Mouse (Mus musculus): ENCODE measurements around the gene Gm10663. TPM values are rescaled to one million over a fixed set of nuclear protein-coding genes. Genes with fewer than 3 reads are reported as not detected.

Gm10663 gene
- total RNA-seq, 2 experiments from 2014 or later: not detected

DNA sequence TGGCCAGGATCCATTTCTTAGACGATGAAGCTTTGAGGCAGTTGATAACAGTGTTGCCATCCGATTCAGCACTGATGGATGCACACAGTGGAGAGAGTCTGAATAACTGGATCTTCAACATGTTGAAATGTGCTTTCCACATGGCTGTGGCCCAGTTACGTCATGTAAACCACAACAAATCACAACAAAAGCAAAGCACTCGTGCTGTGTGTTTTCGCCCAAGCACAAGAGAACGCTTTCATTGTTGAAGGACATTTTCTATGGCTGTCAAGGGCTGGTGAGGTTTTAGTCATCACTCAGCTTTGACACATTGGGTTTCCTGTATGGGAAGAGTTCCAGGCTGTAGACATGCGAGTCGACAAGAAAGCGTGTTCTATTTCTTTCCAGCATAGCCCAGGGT, 5.9 kb downstream of the Gm10663 start:
- no peak for ATAC-seq (replicated peaks; ENCODE audit: low FRiP score, poor library complexity, severe bottlenecking)

DNA sequence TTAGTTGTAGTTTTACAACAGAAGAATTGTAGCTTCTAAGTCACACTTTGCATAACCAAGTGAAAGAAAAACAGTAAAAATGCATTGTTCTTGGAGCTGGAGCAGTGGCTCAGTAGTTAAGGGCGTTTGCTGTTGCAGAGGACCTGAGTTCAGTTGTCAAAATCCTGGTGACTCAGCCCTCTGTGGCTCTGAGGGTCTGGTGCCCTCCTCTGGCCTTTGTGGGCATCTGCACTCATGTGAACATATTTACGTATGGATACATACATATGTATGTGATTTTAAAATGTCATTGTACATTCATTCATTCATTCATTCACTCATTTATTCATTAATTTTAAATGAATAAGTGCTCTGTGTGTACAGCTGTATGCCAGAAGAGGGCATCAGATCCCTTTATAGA, 10.8 kb downstream of the Gm10663 start:
- ATAC-seq (replicated peaks; ENCODE audit: low FRiP score, poor library complexity, severe bottlenecking): no peak

DNA sequence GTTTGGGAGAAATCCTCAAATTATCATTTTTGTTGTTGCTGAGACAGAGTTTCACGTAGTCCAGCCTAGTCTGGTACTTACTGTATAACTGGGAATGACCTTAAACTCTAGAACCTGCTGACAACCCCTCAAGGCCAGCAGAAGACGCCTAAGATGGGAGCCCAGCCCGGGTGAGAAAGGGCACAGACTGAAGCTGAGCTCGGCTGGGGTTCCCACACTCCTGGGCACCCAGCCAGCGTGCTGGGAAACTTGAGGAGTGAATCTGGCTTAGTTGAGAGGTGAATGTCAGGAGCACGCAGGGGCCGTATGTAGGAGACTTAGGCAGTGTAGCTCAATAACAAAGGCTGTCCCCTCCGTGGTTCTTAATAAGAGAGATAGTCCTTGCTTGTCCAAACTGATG, 12.9 kb downstream of the Gm10663 start:
- no peak for ATAC-seq (replicated peaks; ENCODE audit: low FRiP score, poor library complexity, severe bottlenecking)

DNA sequence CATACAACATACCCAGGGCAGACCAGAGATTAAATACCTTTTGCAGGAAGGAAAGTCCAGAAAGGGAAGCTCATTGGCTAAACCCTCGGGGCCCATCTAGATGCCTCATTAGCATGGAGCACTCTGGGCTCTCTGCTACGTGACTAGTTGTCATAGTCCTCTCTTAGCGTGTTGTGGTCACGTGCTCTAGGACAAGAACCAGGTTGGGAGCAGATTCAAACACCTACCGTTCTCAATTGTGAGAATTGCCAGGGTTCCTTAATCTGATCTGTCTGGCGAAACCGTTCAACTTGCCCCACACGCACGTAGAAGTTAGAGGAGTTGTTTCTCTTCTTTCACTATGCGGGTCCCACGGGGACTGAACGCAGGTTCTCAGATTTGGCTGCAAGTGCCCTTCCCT, 13.3 kb downstream of the Gm10663 start:
- no peak for ATAC-seq (replicated peaks; ENCODE audit: low FRiP score, poor library complexity, severe bottlenecking)

DNA sequence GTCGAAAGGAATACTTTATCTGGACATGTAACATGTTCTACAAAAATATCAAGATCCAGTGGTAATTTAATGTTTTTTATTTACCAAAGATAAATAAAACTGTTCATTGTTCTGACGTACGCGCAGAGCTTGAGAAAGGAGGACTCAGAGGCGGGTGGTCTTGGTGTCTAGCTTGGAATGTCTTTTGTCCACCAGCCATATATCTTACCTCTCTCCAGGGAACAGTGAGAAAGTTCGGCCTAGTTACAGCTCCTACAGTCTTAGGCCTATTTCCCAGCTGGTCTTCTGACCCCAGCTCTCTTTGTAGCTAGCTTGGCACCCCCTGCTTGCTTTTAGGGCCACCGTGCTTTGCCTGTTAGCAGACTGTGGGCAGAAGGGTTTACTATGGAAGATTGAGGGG, 14.9 kb downstream of the Gm10663 start:
- no peak for ATAC-seq (replicated peaks; ENCODE audit: low FRiP score, poor library complexity, severe bottlenecking)

DNA sequence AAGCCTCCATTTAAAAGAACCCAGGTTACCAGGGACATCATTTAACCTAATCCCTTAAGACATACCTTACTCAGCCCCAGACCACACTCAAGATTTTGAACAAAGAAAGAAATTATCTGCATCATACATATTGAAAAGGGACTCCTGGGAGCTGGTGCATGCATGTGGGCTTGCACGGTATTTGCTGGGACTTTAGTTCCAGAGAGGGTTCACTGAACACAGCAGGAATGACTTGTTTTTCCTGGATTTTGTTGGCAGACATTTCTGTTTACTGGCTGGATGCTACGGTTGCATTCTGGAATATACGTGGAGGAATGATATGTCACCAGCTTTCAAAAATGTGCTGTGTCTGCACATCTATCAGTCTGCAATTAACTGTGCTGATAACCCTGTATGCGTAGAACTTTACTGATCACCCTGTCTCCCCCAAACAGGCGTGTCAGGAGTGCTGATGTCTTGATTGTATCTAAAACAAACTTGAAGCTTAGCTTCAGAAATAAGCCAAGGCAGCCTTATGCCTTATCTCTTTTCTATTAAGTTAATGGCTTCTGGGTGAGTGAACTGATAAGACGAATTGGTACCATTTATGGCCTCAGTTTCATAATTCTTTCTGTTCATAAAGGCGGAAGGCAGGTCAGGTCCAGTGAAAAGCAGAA, 23.1 kb downstream of the Gm10663 start:
- ATAC-seq (replicated peaks; ENCODE audit: low FRiP score, poor library complexity, severe bottlenecking): no peak

DNA sequence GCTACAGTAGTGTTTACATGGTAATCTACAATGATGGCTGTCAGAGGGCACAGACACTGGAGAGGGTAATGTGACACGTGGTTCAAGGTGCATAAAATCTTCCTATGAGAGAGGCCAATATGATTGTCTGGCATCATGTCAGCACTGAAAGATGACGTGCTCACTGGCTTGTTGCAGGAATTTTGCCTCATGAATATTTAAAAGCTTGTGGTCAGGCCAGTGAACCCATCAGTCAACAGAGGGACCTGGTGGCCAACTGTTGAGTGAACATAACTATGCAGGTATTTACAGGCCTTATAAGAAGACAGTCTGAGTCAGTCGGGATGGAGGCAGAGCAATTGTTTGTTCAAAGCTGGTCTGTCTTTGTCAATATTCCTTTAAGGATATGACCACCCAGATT, 24.9 kb downstream of the Gm10663 start:
- ATAC-seq (replicated peaks; ENCODE audit: low FRiP score, poor library complexity, severe bottlenecking): no peak

DNA sequence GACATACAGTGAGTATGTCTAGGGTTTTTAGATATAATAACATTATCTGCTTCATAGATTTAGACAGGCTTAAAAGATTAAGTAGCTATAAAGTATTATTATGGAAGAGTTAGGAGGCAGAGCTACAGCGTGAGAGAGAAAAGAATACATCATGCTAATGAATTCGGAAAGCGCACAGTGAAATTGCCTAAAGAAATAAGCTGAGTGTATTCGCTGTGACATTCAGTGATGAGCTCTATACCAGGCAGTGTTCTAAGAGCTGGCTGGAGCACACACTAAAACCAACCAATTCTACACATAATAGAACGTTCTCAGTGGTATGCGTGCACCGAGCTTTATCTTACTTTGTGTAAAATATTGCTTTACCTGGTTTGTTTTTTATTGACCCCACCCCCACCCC, 28.8 kb downstream of the Gm10663 start:
- no peak for ATAC-seq (replicated peaks; ENCODE audit: low FRiP score, poor library complexity, severe bottlenecking)

DNA sequence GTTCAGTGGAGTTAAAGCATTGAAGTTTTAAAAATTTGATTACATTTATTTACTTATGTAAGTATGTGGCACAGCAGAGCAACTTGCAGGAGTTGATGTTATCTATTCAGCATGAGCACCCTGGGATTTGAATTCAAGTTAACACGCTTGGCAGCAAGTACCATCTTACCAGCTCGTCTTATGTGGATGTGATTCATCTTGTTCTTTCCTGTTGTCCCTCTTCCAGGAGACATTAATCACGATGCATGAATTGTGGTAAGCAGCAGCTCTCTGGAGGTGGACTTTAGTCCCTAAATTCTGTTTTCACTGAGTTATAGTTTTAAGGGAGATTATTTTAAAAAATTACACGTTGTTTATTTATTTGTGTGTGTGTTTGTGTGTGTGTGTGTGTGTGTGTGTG, 29.2 kb downstream of the Gm10663 start:
- ATAC-seq (replicated peaks; ENCODE audit: low FRiP score, poor library complexity, severe bottlenecking): no peak

DNA sequence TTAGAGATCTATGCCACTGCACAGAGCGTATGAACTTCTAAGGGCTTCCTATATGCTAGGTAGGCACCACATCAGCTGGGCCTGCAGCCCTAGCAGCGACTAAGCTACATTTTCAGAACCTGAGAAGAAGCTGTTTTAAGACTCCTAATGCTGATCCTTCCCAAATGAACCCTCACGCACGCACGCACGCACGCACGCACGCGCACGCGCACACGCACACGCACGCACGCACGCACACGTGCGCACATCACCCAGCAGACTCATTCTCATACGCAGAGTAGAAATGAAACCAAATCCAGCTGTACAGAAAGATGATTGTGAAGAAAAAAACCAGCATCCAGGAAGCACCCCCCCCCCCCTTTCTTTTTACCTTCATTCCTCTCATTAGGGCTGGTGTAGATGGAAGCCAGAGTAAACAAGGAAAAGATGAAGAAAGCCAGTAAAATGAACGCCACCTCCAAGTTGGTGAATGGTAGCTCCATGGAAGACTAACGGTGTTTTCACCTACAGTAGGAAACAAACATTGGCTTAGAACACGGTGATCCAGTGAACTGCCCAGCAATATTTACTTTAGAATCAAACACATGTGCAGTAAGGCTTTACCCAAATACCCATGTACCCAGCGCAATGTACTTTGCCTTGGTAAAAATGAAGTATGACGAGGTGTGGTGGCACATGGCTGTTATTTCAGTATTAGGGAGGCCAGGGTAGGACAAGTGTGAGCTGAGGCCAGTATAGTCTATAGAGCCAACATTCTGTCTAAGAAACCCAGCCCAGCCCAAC, 33.3 kb downstream of the Gm10663 start:
- ATAC-seq (replicated peaks; ENCODE audit: low FRiP score, poor library complexity, severe bottlenecking): no peak

DNA sequence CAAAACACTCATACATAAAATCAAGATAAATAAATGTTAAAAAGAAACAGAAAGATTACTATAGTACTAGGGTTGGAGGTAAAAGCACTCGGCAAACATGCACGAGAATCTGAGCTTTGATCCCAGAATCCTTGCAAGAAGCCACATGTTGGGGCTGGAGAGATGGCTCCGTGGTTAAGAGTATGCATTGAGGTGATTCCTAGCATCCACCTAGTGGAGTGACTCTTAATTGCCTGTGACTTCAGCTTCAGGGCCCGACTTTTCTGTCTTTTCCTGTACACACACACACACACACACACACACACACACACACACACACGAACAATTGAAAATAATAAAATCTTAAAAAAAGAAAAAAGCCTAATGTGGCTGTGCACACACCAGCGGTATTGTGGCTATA, 34.1 kb downstream of the Gm10663 start:
- ATAC-seq (replicated peaks; ENCODE audit: low FRiP score, poor library complexity, severe bottlenecking): no peak

DNA sequence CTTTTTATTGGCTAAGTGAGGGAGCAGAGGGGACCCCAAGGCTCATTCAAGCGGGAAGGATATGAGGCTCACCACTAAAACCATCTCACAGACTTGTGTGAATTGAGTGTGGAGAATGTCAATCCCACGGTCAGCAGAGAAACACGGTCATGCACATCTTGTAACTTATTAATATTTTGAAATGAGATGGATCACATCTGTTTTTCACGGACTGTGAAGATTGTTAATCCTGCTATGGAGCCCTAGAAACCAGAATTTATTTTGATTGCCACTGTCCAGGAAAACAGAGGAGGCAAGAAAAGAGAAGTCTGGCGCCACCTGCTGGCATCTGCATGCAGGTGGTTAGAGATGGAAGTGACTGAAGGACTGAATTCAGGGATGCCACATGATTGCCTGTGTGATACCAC, 35.5 kb downstream of the Gm10663 start:
- ATAC-seq (replicated peaks; ENCODE audit: low FRiP score, poor library complexity, severe bottlenecking): no peak

DNA sequence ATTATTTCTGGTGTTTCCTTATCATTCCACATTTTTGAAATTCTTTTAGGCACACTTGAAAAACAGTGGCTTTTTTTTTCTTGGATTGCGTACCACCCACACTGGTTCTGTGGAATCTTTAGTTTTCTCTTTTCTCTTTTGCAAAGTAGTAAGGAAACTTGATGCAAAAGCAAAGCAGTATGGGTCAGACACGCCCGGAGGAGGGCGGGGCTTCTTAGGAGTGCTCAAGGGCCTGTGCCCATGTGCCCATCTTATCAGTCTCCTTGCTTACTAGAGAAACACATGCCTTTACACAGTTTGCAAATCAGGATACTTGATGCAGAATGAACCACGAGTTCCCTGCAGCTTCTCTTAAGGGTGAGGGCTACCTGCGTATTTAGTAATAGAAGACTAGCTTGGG, 37.3 kb downstream of the Gm10663 start:
- no peak for ATAC-seq (replicated peaks; ENCODE audit: low FRiP score, poor library complexity, severe bottlenecking)

DNA sequence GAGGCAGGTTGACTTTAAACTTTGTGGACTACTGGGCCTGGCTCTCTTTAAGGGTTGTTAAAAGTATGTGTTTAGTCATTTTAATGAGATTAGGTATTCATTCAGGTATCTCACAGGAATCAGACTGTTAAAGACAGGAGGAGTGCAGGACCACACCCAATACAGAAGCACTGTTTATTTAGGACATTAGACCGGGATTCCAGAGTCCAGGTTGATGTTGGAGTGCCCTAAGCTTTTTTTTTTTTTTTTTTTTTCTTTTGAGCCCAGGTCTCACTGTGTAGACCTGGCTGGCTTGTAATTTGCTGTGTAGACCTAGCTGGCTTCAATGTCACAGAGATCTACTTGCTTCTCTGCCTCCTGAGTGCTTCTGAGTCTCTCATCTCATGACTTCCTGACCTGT, 51.2 kb downstream of the Gm10663 start:
- no peak for ATAC-seq (replicated peaks; ENCODE audit: low FRiP score, poor library complexity, severe bottlenecking)

DNA sequence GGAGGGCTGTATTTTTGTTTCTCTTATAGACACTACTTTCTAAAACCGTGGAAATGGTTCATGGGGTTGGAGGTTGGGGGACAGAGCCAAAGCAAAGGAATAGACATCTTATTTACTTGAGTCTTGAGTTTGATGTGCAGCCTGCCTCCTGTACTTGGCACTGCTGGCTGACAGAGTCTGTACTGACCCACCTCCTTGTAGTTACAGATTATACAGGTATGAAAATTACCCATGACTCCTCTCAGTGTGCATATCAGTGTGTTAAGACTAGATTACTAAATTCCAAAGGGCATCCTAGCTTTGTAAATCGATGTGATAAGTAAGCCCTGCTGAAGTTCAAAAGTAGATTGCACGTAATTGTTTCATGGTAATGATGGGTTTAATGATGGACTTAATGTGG, 51.6 kb downstream of the Gm10663 start:
- ATAC-seq (replicated peaks; ENCODE audit: low FRiP score, poor library complexity, severe bottlenecking): no peak

Other genes starting within 250 kb of the Gm10663 start
- 1.4 and 4.6 TPM in 2 replicates for gene Klhl2, start 225.0 kb upstream of the Gm10663 start, total RNA-seq (2015; ENCODE audit: low replicate concordance)
- gene Klhl2, start 225.0 kb upstream of the Gm10663 start, total RNA-seq (2017; ENCODE audit: low replicate concordance): 1.2 and 2.6 TPM in 2 replicates
- gene Tmem192, start 127.8 kb upstream of the Gm10663 start, total RNA-seq (2015; ENCODE audit: low replicate concordance): 8.8 and 14.4 TPM in 2 replicates
- 0.45 and 1.8 TPM in 2 replicates for gene Tmem192, start 127.8 kb upstream of the Gm10663 start, total RNA-seq (2017; ENCODE audit: low replicate concordance)
- gene Trim75, start 87.2 kb upstream of the Gm10663 start, total RNA-seq (2015; ENCODE audit: low replicate concordance): not detected in 2 replicates
- not detected in 2 replicates for gene Trim75, start 87.2 kb upstream of the Gm10663 start, total RNA-seq (2017; ENCODE audit: low replicate concordance)
- not detected in 2 replicates for gene Trim61, start 56.5 kb upstream of the Gm10663 start, total RNA-seq (2015; ENCODE audit: low replicate concordance)
- not detected in 2 replicates for gene Trim61, start 56.5 kb upstream of the Gm10663 start, total RNA-seq (2017; ENCODE audit: low replicate concordance)
- gene Trim60, start 56.4 kb upstream of the Gm10663 start, total RNA-seq (2015; ENCODE audit: low replicate concordance): not detected in 2 replicates
- not detected in 2 replicates for gene Trim60, start 56.4 kb upstream of the Gm10663 start, total RNA-seq (2017; ENCODE audit: low replicate concordance)
- gene Apela, start 37.7 kb upstream of the Gm10663 start, total RNA-seq (2015; ENCODE audit: low replicate concordance): not detected in 2 replicates
- not detected in 2 replicates for gene Apela, start 37.7 kb upstream of the Gm10663 start, total RNA-seq (2017; ENCODE audit: low replicate concordance)
- gene BC030870, start 54.5 kb downstream of the Gm10663 start, total RNA-seq (2015; ENCODE audit: low replicate concordance): not detected in 2 replicates
- gene BC030870, start 54.5 kb downstream of the Gm10663 start, total RNA-seq (2017; ENCODE audit: low replicate concordance): not detected in 2 replicates

All from erythroid progenitor cell, adult 5-6 weeks (primary cell).